Mouse (Mus musculus) adrenal gland, adult (tissue): ENCODE data around the gene Rheb.
"Not testable (repeated sequence)": the region's sequence is repeated elsewhere in the genome, so short reads cannot be mapped to it uniquely, and the experiment has no call there.

Source experiments
- DNase-seq, 2 experiments: peaks; one replicate each; pipeline ENCODE4 v3.0.0; 2022 to 2023; ENCODE audit warnings: low spot score in 1 of 2; ENCODE audit not compliant: inconsistent age in 2 of 2

Gene Rheb

GRCm38 (mm10) chr5:24842274-24843102 is at the start of gene Rheb:
Gene Rheb (minus strand): TSS chr5:24842624.
- peak; percentile 99 to 100 for DNase-seq

- no peak for DNase-seq
Observed at GRCm38 (mm10) chr5:24889860-24890259, 47.4 kb upstream of the Rheb start.

GRCm38 (mm10) chr5:24888874-24889591 is 46.6 kb upstream of the Rheb start:
- DNase-seq, result no peak

GRCm38 (mm10) chr5:24887271-24887670 is 44.8 kb upstream of the Rheb start:
- no peak for DNase-seq

- no peak for DNase-seq
Observed at GRCm38 (mm10) chr5:24878713-24879112, 36.3 kb upstream of the Rheb start.

GRCm38 (mm10) chr5:24877836-24878624 is 35.6 kb upstream of the Rheb start:
- no peak for DNase-seq

- no peak for DNase-seq
Observed at GRCm38 (mm10) chr5:24876653-24877052, 34.2 kb upstream of the Rheb start.

- DNase-seq, result no peak
Observed at GRCm38 (mm10) chr5:24874111-24874510, 31.7 kb upstream of the Rheb start.

- DNase-seq, result no peak
Observed at GRCm38 (mm10) chr5:24873221-24873620, 30.8 kb upstream of the Rheb start.

- peak; percentile 63 to 78 for DNase-seq
Observed at GRCm38 (mm10) chr5:24871276-24871675, 28.9 kb upstream of the Rheb start.

GRCm38 (mm10) chr5:24869796-24870289 is 27.4 kb upstream of the Rheb start:
- no peak for DNase-seq

GRCm38 (mm10) chr5:24863804-24864203 is 21.4 kb upstream of the Rheb start:
- no peak for DNase-seq

- no peak for DNase-seq
Observed at GRCm38 (mm10) chr5:24861449-24861930, 19.1 kb upstream of the Rheb start.

- peak; percentile 54 to 77 for DNase-seq
Observed at GRCm38 (mm10) chr5:24860635-24861448, 18.4 kb upstream of the Rheb start.

- DNase-seq, result no peak
Observed at GRCm38 (mm10) chr5:24859771-24860540, 17.5 kb upstream of the Rheb start.

- DNase-seq, result no peak
Observed at GRCm38 (mm10) chr5:24854827-24855600, 12.6 kb upstream of the Rheb start.

- DNase-seq, result peak; percentile 79 to 84
Observed at GRCm38 (mm10) chr5:24854256-24854655, 11.8 kb upstream of the Rheb start.

GRCm38 (mm10) chr5:24848261-24848660 is 5.8 kb upstream of the Rheb start:
- not testable (repeated sequence) for DNase-seq

- no peak for DNase-seq
Observed at GRCm38 (mm10) chr5:24843841-24844240, 1.4 kb upstream of the Rheb start.
